Mouse (Mus musculus) hindbrain, embryonic 15.5 days (tissue): ENCODE data around the gene Shroom3. TPM values are rescaled to one million over a fixed set of nuclear protein-coding genes. Genes with fewer than 3 reads are reported as not detected.

Source experiments
- ATAC-seq: fragments of 200-750 bp; cut with Nextera tagmentation; 2 replicates; pipeline ENCODE4 v1.8.0; 2017; ENCODE audit warnings: low read depth, moderate number of reproducible peaks, moderate TSS enrichment; ENCODE audit not compliant: low FRiP score
- H3K27ac ChIP-seq: fragments of 300-500 bp; sonication (generic); replicated peaks from 2 replicates; pipeline ENCODE4 v1.5.1; 2015; ENCODE audit warnings: mild to moderate bottlenecking, inconsistent platforms
- H3K27me3 ChIP-seq: fragments of 300-500 bp; sonication (generic); 2 replicates; pipeline ENCODE4 v1.6.1; 2015; ENCODE audit warnings: control low read depth, inconsistent platforms
- H3K36me3 ChIP-seq: fragments of 300-500 bp; sonication (generic); 2 replicates; pipeline ENCODE4 v1.6.1; 2015; ENCODE audit warnings: control low read depth, inconsistent platforms
- H3K4me1 ChIP-seq: fragments of 300-500 bp; sonication (generic); replicated peaks from 2 replicates; pipeline ENCODE4 v1.6.1; 2015; ENCODE audit warnings: control low read depth, inconsistent platforms
- H3K4me2 ChIP-seq: fragments of 300-500 bp; sonication (generic); 2 replicates; pipeline ENCODE4 v1.6.1; 2015; ENCODE audit warnings: moderate library complexity, mild to moderate bottlenecking, inconsistent platforms
- H3K4me3 ChIP-seq: fragments of 300-500 bp; sonication (generic); 2 replicates; pipeline ENCODE4 v1.5.1; 2015; ENCODE audit warnings: mild to moderate bottlenecking, inconsistent platforms
- H3K9ac ChIP-seq: fragments of 300-500 bp; sonication (generic); 2 replicates; pipeline ENCODE4 v1.6.1; 2015; ENCODE audit warnings: inconsistent platforms
- H3K9me3 ChIP-seq: fragments of 300-500 bp; sonication (generic); 2 replicates; pipeline ENCODE4 v1.6.1; 2016; ENCODE audit warnings: control low read depth, inconsistent platforms
- WGBS: fragments of 180-500 bp; shearing (Covaris S2); methylation state at CpG from one replicate; pipeline ENCODE4 v1.1.7; 2015; 5-methylcytosine and 5-hydroxymethylcytosine counted together
- polyA plus RNA-seq: library from polyadenylated mRNA; unstranded; fragments of >200 nt; fragmentation: Nextera tagmentation; extraction: Ambion mirVana; gene quantifications from 2 replicates; pipeline ENCODE4 v1.2.1, GENCODE M21; 2015

Shroom3 gene
- polyA plus RNA-seq, 1 experiment from 2014 or later = 2.2 TPM

DNA sequence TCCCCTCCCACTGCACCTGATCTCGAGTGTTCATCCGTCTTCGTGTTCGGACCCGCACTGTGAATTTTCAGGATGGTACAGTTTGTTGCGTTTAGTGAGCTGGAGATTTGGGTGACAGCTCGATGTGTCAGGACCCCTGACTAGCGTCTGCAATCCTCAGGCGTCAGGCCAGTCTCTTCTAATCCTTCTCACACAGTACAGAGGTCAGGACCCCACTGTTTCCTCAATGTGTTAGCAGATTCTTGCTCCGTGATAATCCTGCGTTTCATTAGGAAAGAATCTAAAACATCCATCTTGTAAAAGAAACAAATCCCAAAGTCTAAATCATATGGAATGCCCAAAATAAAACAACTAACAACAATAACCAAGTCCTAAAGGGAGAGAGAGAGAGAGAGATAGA is 18.5 kb downstream of the Shroom3 start:
- H3K4me1 ChIP-seq = peaks cover 15% of the 10 kb centered on the region
- no peak overlapping the region for H3K4me2 ChIP-seq
- H3K36me3 ChIP-seq = no peaks in the 10 kb centered on the region
- no peak for ATAC-seq
- no peaks in the 10 kb centered on the region for H3K9me3 ChIP-seq
- no peaks in the 10 kb centered on the region for H3K27me3 ChIP-seq
- no peak overlapping the region for H3K27ac ChIP-seq
- 68% methylated on average over 11 of the region's 11 CpGs for WGBS
- no peak overlapping the region for H3K4me3 ChIP-seq
- no peak overlapping the region for H3K9ac ChIP-seq

DNA sequence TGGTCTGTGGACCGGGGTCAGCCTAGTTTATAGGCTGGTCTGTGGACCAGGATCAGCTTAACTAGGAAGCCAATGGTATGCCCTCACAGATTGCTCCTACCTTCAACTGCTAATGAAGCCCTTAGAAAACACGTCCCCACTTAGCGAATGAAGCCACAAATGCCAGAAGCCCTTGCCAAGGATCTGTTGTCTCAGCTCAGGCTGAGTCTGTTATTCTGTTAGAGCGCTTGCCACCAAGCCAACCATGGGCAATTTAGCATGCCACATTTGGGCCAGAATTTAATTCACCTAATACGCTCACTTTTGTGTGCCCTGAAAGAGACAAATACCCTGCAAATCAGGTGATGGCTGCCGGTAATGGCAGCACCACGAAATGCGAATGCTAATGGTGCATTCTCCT is 20.4 kb downstream of the Shroom3 start:
- ATAC-seq = no peak
- Histone ChIP-seq H3K9me3 (no peaks in the 10 kb centered on the region), H3K4me2 (no peak overlapping the region), H3K9ac (no peak overlapping the region), H3K36me3 (no peaks in the 10 kb centered on the region), H3K27me3 (no peaks in the 10 kb centered on the region), H3K4me3 (no peak overlapping the region), H3K27ac (no peak overlapping the region), H3K4me1 (peaks cover 6% of the 10 kb centered on the region; the same call in 1 of the 2 replicates)
- 74% methylated on average over 8 of the region's 8 CpGs for WGBS

DNA sequence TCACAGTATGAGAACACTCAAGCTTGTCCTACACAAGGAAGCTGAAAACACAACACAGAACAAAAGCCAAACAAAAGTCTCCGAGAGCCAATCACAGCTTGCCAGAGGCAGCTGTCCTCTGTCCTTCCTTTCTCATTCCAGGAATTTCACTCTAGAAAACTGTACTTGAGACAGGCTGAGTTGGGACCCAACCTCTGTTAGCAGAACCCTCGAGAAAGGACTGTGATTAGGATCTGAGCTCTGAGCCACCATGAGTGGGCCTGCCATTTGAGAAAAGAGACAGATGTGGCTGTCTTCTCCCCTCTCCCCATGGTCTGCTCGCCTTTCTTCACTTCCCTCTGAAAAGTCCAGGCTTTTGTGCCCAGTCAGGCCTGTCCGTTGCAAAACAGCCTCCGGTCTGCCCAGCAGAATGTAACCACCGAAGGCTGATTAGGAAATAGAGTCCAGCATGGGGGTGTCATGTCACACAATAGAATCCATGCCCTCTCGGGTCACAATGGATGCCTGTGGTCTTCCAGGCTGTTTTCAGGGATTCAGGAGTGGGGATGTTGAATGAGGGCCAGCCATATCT is 24.8 kb downstream of the Shroom3 start:
- Histone ChIP-seq H3K4me1 (no peaks in the 10 kb centered on the region), H3K36me3 (no peaks in the 10 kb centered on the region), H3K4me3 (no peak overlapping the region), H3K4me2 (no peak overlapping the region), H3K9ac (no peak overlapping the region), H3K9me3 (no peaks in the 10 kb centered on the region), H3K27me3 (no peaks in the 10 kb centered on the region), H3K27ac (no peak overlapping the region; the same call in 1 of the 2 replicates)
- no peak for ATAC-seq
- 10% methylated on average over 7 of the region's 7 CpGs for WGBS

DNA sequence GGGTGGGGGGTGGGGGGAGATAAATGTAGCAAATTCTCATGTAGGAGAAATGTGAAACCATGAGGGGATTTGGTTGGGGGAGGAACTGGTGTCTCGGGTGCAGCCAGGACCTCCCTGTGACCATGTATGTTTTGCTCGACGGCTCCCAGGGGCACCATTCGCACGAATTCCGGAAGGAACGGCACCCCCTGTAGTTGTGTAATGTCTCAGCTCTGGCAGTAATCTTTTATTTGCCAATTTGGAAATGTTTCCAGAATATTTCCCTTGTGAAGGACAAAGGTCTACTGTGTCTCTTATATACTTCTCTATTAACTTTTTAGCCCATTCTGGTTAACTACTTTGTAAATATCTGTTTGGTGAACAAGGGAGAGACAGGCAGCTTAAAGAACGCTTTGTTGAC is 27.5 kb downstream of the Shroom3 start:
- Histone ChIP-seq H3K9ac (no peak overlapping the region), H3K27me3 (no peaks in the 10 kb centered on the region), H3K4me2 (no peak overlapping the region), H3K4me1 (no peaks in the 10 kb centered on the region), H3K4me3 (no peak overlapping the region), H3K36me3 (no peaks in the 10 kb centered on the region), H3K27ac (no peak overlapping the region), H3K9me3 (no peaks in the 10 kb centered on the region)
- ATAC-seq = no peak
- 64% methylated on average over 8 of the region's 8 CpGs for WGBS

DNA sequence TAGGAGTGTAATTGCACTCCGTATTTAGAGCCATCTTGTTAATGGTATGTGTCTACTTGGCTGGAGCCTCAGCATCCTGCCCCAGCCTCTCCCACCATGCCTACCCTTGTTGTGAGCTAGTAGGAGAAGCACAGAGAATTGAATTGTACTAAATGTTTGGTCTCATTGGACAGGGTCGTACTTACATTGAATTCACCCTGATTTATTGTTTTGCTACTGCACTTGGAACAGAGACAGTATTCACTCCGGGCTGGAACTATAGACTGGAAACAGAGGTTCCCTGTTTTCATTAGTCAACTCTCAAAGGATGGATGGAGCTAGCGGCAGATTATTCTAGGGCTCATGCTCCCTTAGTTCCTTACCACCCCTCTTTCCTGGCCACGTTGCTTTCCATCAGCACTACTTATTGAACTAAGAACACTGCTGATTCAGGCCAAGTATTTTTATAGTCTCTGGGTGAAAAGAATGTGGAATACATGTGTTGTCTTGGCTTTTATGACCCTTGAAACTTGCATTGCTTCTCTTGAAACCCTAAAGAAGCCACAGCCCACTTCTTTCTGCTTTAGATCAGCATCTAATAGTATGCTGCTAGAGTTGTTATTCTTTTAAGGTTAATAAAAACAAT is 28.5 kb downstream of the Shroom3 start:
- Histone ChIP-seq H3K4me2 (no peak overlapping the region), H3K27ac (no peak overlapping the region), H3K27me3 (no peaks in the 10 kb centered on the region), H3K9me3 (no peaks in the 10 kb centered on the region), H3K4me3 (no peak overlapping the region), H3K9ac (no peak overlapping the region), H3K4me1 (no peaks in the 10 kb centered on the region), H3K36me3 (no peaks in the 10 kb centered on the region)
- ATAC-seq = no peak
- WGBS = 54% methylated on average over 5 of the region's 5 CpGs

DNA sequence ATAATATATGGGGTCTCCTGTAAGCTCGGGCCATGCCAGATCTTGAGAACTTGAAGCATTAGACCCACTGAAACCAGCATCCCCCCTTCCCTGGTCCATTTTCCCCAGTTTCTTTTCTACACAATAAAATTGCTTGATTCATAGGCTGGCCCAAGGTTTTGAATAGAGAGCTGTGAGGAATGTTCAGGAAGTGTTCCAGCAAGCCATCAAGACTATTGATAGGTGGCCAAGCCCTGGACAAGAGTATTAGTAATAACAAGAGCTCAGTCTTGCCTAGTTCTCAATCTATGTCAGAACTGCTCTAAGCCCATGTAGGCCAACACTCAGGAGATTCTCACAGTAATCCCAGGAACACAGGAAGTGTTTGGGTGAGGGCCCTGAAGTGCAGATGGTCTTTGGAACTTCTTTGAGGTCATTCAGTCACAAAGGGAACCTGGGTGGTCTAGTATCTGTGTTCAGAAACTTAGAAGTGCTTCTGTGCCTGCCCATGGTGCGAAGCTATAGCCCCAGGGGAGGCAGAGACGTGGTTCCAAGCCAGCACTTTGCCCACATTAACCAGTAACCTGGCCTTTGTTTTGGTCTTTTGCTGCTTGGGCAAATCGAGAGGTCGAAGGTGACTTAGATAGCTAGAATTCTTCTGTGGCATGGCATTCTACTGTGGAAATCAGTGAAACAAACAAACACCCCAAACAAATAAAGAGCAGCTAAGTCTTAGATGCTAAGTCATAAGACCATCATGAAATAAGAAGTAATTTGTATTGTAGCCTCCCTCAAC is 29.6 kb downstream of the Shroom3 start:
- WGBS = 73% methylated on average over 5 of the region's 5 CpGs
- Histone ChIP-seq H3K4me3 (no peak overlapping the region), H3K36me3 (no peaks in the 10 kb centered on the region), H3K4me2 (no peak overlapping the region), H3K4me1 (no peaks in the 10 kb centered on the region), H3K27ac (no peak overlapping the region), H3K27me3 (no peaks in the 10 kb centered on the region), H3K9me3 (no peaks in the 10 kb centered on the region), H3K9ac (no peak overlapping the region)
- ATAC-seq = no peak

DNA sequence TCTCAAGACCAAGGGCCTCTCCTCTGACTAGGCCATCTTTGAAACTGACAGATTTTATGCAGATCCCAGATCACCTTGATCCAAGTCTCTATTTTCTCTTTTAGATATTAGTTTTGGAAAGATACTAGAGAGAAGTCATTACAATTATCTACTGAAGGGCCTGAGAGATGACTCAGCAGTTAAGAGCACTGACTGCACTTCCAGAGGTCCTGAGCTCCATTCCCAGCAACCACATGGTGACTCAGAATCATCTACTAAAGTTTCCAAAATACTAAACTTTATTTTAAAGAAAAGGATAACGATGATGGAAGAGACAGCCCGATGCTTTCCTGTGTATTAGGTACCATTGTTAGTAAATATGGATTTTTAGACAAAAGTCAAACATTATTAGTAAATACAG is 31.7 kb downstream of the Shroom3 start:
- no peak overlapping the region for H3K4me2 ChIP-seq
- no peaks in the 10 kb centered on the region for H3K9me3 ChIP-seq
- H3K4me1 ChIP-seq = no peaks in the 10 kb centered on the region
- H3K4me3 ChIP-seq = no peak overlapping the region
- H3K36me3 ChIP-seq = no peaks in the 10 kb centered on the region
- H3K9ac ChIP-seq = no peak overlapping the region
- H3K27me3 ChIP-seq = no peaks in the 10 kb centered on the region
- no peak for ATAC-seq
- no peak overlapping the region for H3K27ac ChIP-seq
- over 99% methylated on average over 2 of the region's 2 CpGs for WGBS

DNA sequence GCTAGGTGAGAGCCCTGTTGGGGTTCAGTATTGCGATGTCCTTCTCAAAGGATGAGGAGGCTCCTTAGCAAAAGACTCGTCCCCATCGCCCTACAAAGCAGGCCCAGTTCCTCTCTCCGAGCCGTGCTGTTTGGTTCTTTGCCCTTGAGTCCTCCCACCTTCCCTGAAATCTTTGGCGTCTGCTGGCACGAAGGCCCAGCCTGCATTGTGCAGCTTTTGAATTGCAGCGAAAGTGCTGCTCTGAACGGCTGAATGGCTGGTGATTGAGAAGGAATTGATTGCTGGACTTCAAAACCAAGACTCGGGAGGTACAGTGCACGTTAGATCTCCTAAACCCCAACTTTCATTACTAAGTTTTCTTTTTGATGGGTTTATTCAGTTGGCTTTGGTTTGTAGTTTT is 32.1 kb downstream of the Shroom3 start:
- Histone ChIP-seq H3K36me3 (no peaks in the 10 kb centered on the region), H3K9ac (no peak overlapping the region), H3K9me3 (no peaks in the 10 kb centered on the region), H3K4me1 (no peaks in the 10 kb centered on the region), H3K4me2 (no peak overlapping the region), H3K27me3 (no peaks in the 10 kb centered on the region), H3K27ac (no peak overlapping the region), H3K4me3 (no peak overlapping the region)
- WGBS = 34% methylated on average over 11 of the region's 11 CpGs
- no peak for ATAC-seq

DNA sequence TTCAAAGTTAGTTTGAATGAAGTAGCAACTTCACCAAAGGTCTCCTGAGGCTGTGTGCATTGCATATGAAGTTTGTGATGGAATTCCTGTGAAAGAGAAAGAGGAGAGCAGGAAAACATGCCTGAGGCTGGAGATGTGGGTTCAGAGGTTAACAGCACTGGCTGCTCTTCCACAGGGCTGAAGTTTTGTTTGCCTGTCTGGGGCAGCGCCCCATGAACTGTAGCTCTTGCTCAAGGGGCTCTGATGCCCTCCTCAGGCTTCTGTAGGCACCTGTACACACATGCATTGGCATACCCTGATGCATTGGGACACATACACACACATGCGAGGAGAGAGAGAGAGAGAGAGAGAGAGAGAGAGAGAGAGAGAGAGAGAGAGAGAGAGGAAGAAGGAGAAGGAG is 32.7 kb downstream of the Shroom3 start:
- no peaks in the 10 kb centered on the region for H3K36me3 ChIP-seq
- no peak for ATAC-seq
- 87% methylated on average over 2 of the region's 2 CpGs for WGBS
- H3K4me1 ChIP-seq = no peaks in the 10 kb centered on the region
- H3K9ac ChIP-seq = no peak overlapping the region
- H3K9me3 ChIP-seq = no peaks in the 10 kb centered on the region
- no peak overlapping the region for H3K4me2 ChIP-seq
- no peak overlapping the region for H3K27ac ChIP-seq
- no peaks in the 10 kb centered on the region for H3K27me3 ChIP-seq
- H3K4me3 ChIP-seq = no peak overlapping the region

DNA sequence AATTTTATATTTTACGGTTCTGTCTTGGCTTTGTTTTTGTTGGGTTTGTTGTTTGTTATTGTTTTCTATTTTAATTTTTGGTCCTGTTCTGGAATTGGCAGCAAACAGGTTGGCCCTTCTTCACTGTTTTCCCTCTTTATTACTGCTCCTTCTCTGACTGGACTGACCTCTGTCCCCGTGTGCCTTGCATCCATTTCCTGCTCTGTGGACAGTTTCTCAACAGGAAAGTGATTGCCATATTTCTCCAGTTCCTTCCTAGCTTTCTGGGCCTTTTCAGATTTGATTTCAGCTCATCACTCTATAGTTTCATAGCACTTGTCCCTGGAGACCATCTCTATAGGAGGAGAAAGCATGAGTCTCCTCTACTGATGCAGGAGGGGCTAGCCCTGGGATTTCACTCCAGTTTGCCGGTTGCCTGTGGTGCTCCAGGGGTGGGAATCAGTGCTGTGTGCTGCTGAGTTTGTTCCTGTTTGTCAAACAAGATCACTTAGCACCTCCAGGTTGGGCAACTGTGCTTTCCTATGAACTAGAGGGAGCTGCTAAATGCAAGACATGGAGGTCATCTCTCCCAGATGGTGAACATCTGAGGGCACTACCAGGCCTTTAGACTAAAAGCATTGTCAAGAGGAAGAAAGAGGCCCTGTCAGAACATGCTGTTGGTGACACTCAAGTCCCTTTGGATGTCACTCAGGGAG is 34.6 kb downstream of the Shroom3 start:
- H3K9ac ChIP-seq = no peak overlapping the region
- no peak overlapping the region for H3K4me3 ChIP-seq
- H3K4me2 ChIP-seq = no peak overlapping the region
- no peaks in the 10 kb centered on the region for H3K9me3 ChIP-seq
- H3K36me3 ChIP-seq = no peaks in the 10 kb centered on the region
- no peak overlapping the region for H3K27ac ChIP-seq
- no peaks in the 10 kb centered on the region for H3K27me3 ChIP-seq
- ATAC-seq = no peak
- H3K4me1 ChIP-seq = no peaks in the 10 kb centered on the region
- 78% methylated on average over 3 of the region's 3 CpGs for WGBS

DNA sequence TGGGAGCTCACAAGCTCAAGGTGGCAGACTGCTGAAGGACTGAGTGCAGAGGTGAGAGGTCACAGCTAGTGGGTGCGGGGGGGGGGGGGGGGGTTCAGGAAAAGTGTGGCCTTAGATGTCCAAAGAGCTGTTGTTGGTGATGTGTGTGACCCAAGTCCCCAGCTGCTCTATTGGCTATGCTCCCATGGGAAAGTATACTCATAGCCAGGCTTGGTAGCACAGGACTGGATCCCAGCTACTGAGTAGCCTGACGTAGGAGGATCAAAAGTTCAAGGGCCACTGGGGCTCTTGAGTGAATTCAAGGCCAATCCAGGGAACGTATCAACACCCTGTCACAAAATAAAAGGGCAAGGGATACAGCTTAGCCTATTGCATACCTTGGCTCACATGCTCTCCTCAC is 35.6 kb downstream of the Shroom3 start:
- no peak for ATAC-seq
- H3K4me3 ChIP-seq = no peak overlapping the region
- 86% methylated on average over 2 of the region's 3 CpGs for WGBS
- no peaks in the 10 kb centered on the region for H3K27me3 ChIP-seq
- no peak overlapping the region for H3K4me2 ChIP-seq
- no peaks in the 10 kb centered on the region for H3K4me1 ChIP-seq
- no peak overlapping the region for H3K27ac ChIP-seq
- no peaks in the 10 kb centered on the region for H3K36me3 ChIP-seq
- H3K9me3 ChIP-seq = no peaks in the 10 kb centered on the region
- H3K9ac ChIP-seq = no peak overlapping the region

DNA sequence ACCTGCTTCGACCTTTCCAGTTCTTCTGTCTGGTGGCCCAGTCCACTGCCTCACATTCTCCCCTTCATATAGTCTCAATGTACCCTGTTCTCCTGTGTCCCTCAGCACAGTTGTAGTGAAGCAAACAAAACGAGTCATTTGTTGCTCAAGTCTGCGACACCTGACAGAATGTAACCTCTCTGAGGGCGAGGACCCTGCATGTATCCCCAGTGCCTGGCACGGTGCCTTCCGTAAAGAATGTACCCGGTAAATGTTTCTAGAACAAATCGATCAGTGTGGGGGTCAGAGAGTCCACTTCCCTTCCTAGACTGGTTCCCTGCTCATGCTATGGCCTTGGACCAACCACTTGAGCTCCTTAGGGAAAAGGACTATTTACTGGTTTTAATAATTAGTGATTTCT is 38.4 kb downstream of the Shroom3 start:
- WGBS = 94% methylated on average over 8 of the region's 8 CpGs
- Histone ChIP-seq H3K27ac (no peak overlapping the region), H3K9ac (no peak overlapping the region), H3K4me3 (no peak overlapping the region), H3K9me3 (no peaks in the 10 kb centered on the region), H3K27me3 (no peaks in the 10 kb centered on the region), H3K4me2 (no peak overlapping the region), H3K36me3 (no peaks in the 10 kb centered on the region), H3K4me1 (no peaks in the 10 kb centered on the region)
- ATAC-seq = no peak
